Comparison of ENCODE assay signal across 9 mouse cellular contexts in the genomic region with DNA sequence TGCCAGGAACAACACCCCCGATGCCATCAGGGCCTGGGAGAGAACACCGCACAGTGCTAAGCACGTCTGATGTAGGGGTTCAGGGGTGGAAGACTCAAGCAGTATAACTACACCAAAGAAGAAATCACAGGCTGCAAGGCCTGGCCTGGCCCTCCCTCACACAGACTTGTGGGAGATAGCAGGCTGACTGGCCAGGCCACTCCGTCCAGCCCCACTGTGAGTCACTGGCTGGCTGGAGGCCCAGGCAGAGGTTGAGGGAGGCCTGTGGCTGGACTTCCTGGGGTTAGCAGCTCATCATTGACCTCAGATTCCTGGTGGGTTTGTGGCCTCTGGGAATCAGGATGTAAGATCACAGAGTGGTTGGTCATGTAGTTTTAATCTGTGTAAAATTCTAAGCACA. TPM values are rescaled to one million over a fixed set of nuclear protein-coding genes. Genes with fewer than 3 reads are reported as not detected.
DNase-seq lines count a peak whose midpoint lies in the region; ATAC-seq and TF ChIP-seq lines count a peak whose summit lies in the region.
"Had no signal": no experiment of that assay in that cellular context is flagged by ENCODE, and none has a peak within 500 bp of the region (broad histone marks: within the 10 kb centered on the region; RNA-seq: fewer than 3 reads in every experiment).

No protein-coding gene starts in this region.

- TF ChIP-seq EP300 in lung, postnatal 0 days (IDR thresholded peaks at IDR 0.05) = no peak

- H3K27ac ChIP-seq in midbrain, embryonic 11.5 days (ENCODE audit: low read depth, low read length) = no peak overlapping the region
- no peak overlapping the region for H3K27ac ChIP-seq in midbrain, embryonic 16.5 days (ENCODE audit: low read length)
- peak overlapping the region; percentile 90 for H3K27ac ChIP-seq in gastrocnemius, adult 2 months
- H3K27ac ChIP-seq in intestine, embryonic 16.5 days (ENCODE audit: low read length) = no peak overlapping the region
- H3K27ac ChIP-seq in lung, postnatal 0 days (ENCODE audit: low read length) = peak overlapping the region; percentile 55
- H3K27ac ChIP-seq: neural tube, embryonic 13.5 days had no signal

- H3K27me3 ChIP-seq in midbrain, embryonic 11.5 days (ENCODE audit: control insufficient read depth, insufficient read depth, low read length) = no peaks in the 10 kb centered on the region
- H3K27me3 ChIP-seq in midbrain, embryonic 16.5 days (ENCODE audit: control insufficient read depth, insufficient read depth, low read depth, low read length) = no peaks in the 10 kb centered on the region
- no peaks in the 10 kb centered on the region for H3K27me3 ChIP-seq in intestine, embryonic 16.5 days (replicated peaks; ENCODE audit: control insufficient read depth, insufficient read depth, low read length)
- H3K27me3 ChIP-seq in lung, postnatal 0 days (replicated peaks; ENCODE audit: insufficient read depth, low read length) = no peaks in the 10 kb centered on the region
- H3K27me3 ChIP-seq: neural tube, embryonic 13.5 days had no signal

- no peaks in the 10 kb centered on the region for H3K9me3 ChIP-seq in midbrain, embryonic 11.5 days (ENCODE audit: control insufficient read depth, low read length)
- H3K9me3 ChIP-seq in midbrain, embryonic 16.5 days (replicated peaks; ENCODE audit: control insufficient read depth, low read length, poor library complexity, severe bottlenecking) = no peaks in the 10 kb centered on the region
- no peaks in the 10 kb centered on the region for H3K9me3 ChIP-seq in intestine, embryonic 16.5 days (ENCODE audit: control insufficient read depth, low read length)
- H3K9me3 ChIP-seq in lung, postnatal 0 days (ENCODE audit: low read length) = no peaks in the 10 kb centered on the region
- H3K9me3 ChIP-seq: neural tube, embryonic 13.5 days had no signal

- H3K36me3 ChIP-seq in midbrain, embryonic 11.5 days (ENCODE audit: control insufficient read depth, insufficient read depth, low read length) = no peaks in the 10 kb centered on the region
- no peaks in the 10 kb centered on the region for H3K36me3 ChIP-seq in midbrain, embryonic 16.5 days (ENCODE audit: control insufficient read depth, insufficient read depth, low read length)
- H3K36me3 ChIP-seq in intestine, embryonic 16.5 days (ENCODE audit: control insufficient read depth, insufficient read depth, low read length) = no peaks in the 10 kb centered on the region
- no peaks in the 10 kb centered on the region for H3K36me3 ChIP-seq in lung, postnatal 0 days (ENCODE audit: insufficient read depth, low read length)
- H3K36me3 ChIP-seq: neural tube, embryonic 13.5 days had no signal

- 0 out of 2 replicates have a peak overlapping the region, but pooled peaks have one; percentile 12 for H3K9ac ChIP-seq in midbrain, embryonic 11.5 days (ENCODE audit: low read length)
- no peak overlapping the region for H3K9ac ChIP-seq in midbrain, embryonic 16.5 days (ENCODE audit: low read depth, low read length)
- H3K9ac ChIP-seq in intestine, embryonic 16.5 days (ENCODE audit: low read depth, low read length) = no peak overlapping the region
- H3K9ac ChIP-seq in lung, postnatal 0 days (replicated peaks; ENCODE audit: low read depth) = no peak overlapping the region
- H3K9ac ChIP-seq: neural tube, embryonic 13.5 days had no signal

- DNase-seq in midbrain, embryonic 11.5 days (ENCODE audit: low spot score, missing footprints) = no peak
- DNase-seq in gastrocnemius, adult 2 months = peak; percentile 96
- DNase-seq in lung, postnatal 0 days (ENCODE audit: low spot score) = peak; percentile 87
- DNase-seq in urinary bladder, postnatal 36 days (ENCODE audit: low spot score in 2 of 2) = peak; percentile 81 to 92
- no peak for DNase-seq in embryo, embryonic 9.5 days (ENCODE audit: extremely low spot score)
- no peak for DNase-seq in thymus, postnatal 0 days (ENCODE audit: low spot score)

- 87% methylated on average over 4 of the region's 4 CpGs for WGBS in midbrain, embryonic 11.5 days
- WGBS in midbrain, embryonic 16.5 days = 75% methylated on average over 4 of the region's 4 CpGs
- whole genome bisulfite sequencing in intestine, embryonic 16.5 days = 68% methylated on average over 4 of the region's 4 CpGs
- WGBS in lung, postnatal 0 days = 61% methylated on average over 4 of the region's 4 CpGs

- ATAC-seq in midbrain, embryonic 11.5 days (ENCODE audit: low FRiP score) = no peak
- no peak for ATAC-seq in midbrain, embryonic 16.5 days
- ATAC-seq in intestine, embryonic 16.5 days = peak; percentile 57
- peak; percentile 94 for ATAC-seq in lung, postnatal 0 days

- H3K4me2 ChIP-seq in midbrain, embryonic 11.5 days = no peak overlapping the region
- no peak overlapping the region for H3K4me2 ChIP-seq in midbrain, embryonic 16.5 days (ENCODE audit: low read length)
- H3K4me2 ChIP-seq in intestine, embryonic 16.5 days (ENCODE audit: low read depth, low read length) = no peak overlapping the region
- H3K4me2 ChIP-seq in lung, postnatal 0 days (replicated peaks; ENCODE audit: low read depth, low read length) = no peak overlapping the region
- H3K4me2 ChIP-seq: neural tube, embryonic 13.5 days had no signal

- intact Hi-C loops in gastrocnemius, adult 2 months (cut with DNase I) = loop anchor here (2.0 kb wide), 1 partner anchor 29 kb away; no protein-coding TSS in a partner anchor

- no peak overlapping the region for H3K4me3 ChIP-seq in midbrain, embryonic 11.5 days (ENCODE audit: low read depth, low read length)
- no peak overlapping the region for H3K4me3 ChIP-seq in midbrain, embryonic 16.5 days (ENCODE audit: low read depth, low read length)
- no peak overlapping the region for H3K4me3 ChIP-seq in gastrocnemius, adult 2 months
- no peak overlapping the region for H3K4me3 ChIP-seq in intestine, embryonic 16.5 days (ENCODE audit: low read length)
- no peak overlapping the region for H3K4me3 ChIP-seq in lung, postnatal 0 days (ENCODE audit: low read depth, low read length)
- H3K4me3 ChIP-seq: neural tube, embryonic 13.5 days had no signal

- peaks cover 29% of the 10 kb centered on the region for H3K4me1 ChIP-seq in midbrain, embryonic 11.5 days (ENCODE audit: control insufficient read depth, insufficient read depth, low read length)
- peaks cover 24% of the 10 kb centered on the region for H3K4me1 ChIP-seq in midbrain, embryonic 16.5 days (ENCODE audit: control insufficient read depth, insufficient read depth, low read length)
- peaks cover 15% of the 10 kb centered on the region for H3K4me1 ChIP-seq in intestine, embryonic 16.5 days (ENCODE audit: control insufficient read depth, insufficient read depth, low read length)
- H3K4me1 ChIP-seq in lung, postnatal 0 days (ENCODE audit: insufficient read depth, low read depth, low read length) = peaks cover 7% of the 10 kb centered on the region; the same call in 1 of the 2 replicates

- TF ChIP-seq CTCF in gastrocnemius, adult 2 months (IDR thresholded peaks at IDR 0.05) = no peak
- no peak for TF ChIP-seq CTCF in lung, postnatal 0 days (IDR thresholded peaks at IDR 0.05)

RNA-seq across cellular contexts. Expression of gene Eml1, which starts 22.9 kb away (rescaled TPM):
- 108 and 111 TPM in 2 replicates for polyA plus RNA-seq in midbrain, embryonic 11.5 days (2014; fragmentation: Nextera tagmentation; extraction: Ambion mirVana)
- polyA plus RNA-seq in midbrain, embryonic 16.5 days (2015; fragmentation: Nextera tagmentation; extraction: Ambion mirVana) = 47.6 and 57.4 TPM in 2 replicates
- 100 to 1,000 TPM in 1 of 2 experiments, 10 to 100 TPM in 1; 93.4 to 111 TPM for total RNA-seq in gastrocnemius, adult 2 months (2021)
- polyA plus RNA-seq in intestine, embryonic 16.5 days (2015; fragmentation: Nextera tagmentation; extraction: Ambion mirVana) = 63.7 and 67.4 TPM in 2 replicates
- 55.0 and 68.7 TPM in 2 replicates for polyA plus RNA-seq in lung, postnatal 0 days (2015; fragmentation: Nextera tagmentation; extraction: Ambion mirVana)
- 3.7 and 3.9 TPM in 2 replicates for polyA plus RNA-seq in thymus, postnatal 0 days (2015; fragmentation: Nextera tagmentation; extraction: Ambion mirVana)

RNA-seq across cellular contexts. Expression of gene Cyp46a1, which starts 59.5 kb away (rescaled TPM):
- 8.6 and 10.2 TPM in 2 replicates for polyA plus RNA-seq in midbrain, embryonic 11.5 days (2014; fragmentation: Nextera tagmentation; extraction: Ambion mirVana)
- polyA plus RNA-seq in midbrain, embryonic 16.5 days (2015; fragmentation: Nextera tagmentation; extraction: Ambion mirVana) = 28.1 and 36.2 TPM in 2 replicates
- total RNA-seq in gastrocnemius, adult 2 months (2021) = under 1 TPM; 0.10 to 0.25 TPM
- 3.8 and 4.6 TPM in 2 replicates for polyA plus RNA-seq in intestine, embryonic 16.5 days (2015; fragmentation: Nextera tagmentation; extraction: Ambion mirVana)
- polyA plus RNA-seq in lung, postnatal 0 days (2015; fragmentation: Nextera tagmentation; extraction: Ambion mirVana) = 1.0 and 1.3 TPM in 2 replicates
- polyA plus RNA-seq in thymus, postnatal 0 days (2015; fragmentation: Nextera tagmentation; extraction: Ambion mirVana) = 0.36 TPM in 1 of 2 replicates, not detected in the other

Comparison
In these comparisons a context has a peak if more than half of its experiments do, and no peak if none do; other contexts are left out.
1. ATAC-seq: peak in intestine, embryonic 16.5 days (single experiment) and lung, postnatal 0 days (single experiment); none in midbrain, embryonic 11.5 days (single experiment) and midbrain, embryonic 16.5 days (single experiment).
2. DNase-seq: peak in gastrocnemius, adult 2 months (single experiment), lung, postnatal 0 days (single experiment) and urinary bladder, postnatal 36 days (2 of 2); none in midbrain, embryonic 11.5 days (single experiment), embryo, embryonic 9.5 days (single experiment) and thymus, postnatal 0 days (single experiment).
3. H3K27ac ChIP-seq: peak in gastrocnemius, adult 2 months (single experiment) and lung, postnatal 0 days (single experiment); none in midbrain, embryonic 11.5 days (single experiment), midbrain, embryonic 16.5 days (single experiment) and intestine, embryonic 16.5 days (single experiment).